Mouse (Mus musculus): ENCODE results near the gene Csnk2a1.

GRCm38 (mm10) chr2:152223521-152224300, 2.9 kb upstream of the Csnk2a1 start:
- TF ChIP-seq POLR2AphosphoS5 (IDR thresholded peaks at IDR 0.05; ENCODE audit: borderline replicate concordance, low read depth, low read length) (no peak), ELF1 (IDR thresholded peaks at IDR 0.05; ENCODE audit: low read depth, low read length) (no peak), GATA1 (IDR thresholded peaks at IDR 0.05; ENCODE audit: low read depth, low read length) (no peak), CTCF (IDR thresholded peaks at IDR 0.05 in 2 of 3, conservative IDR thresholded peaks at IDR 0.05 in 1 of 3; ENCODE audit: control insufficient read depth in 1 of 3, insufficient read depth in 1 of 3, low read depth in 2 of 3, low read length in 3 of 3, poor library complexity in 1 of 3, severe bottlenecking in 1 of 3) (no peak)

Data from MEL (cell line).